Mouse (Mus musculus): Measurements from ENCODE around the gene Mccc2. TPM values are rescaled to one million over a fixed set of nuclear protein-coding genes. Genes with fewer than 3 reads are reported as not detected.
A peak's percentile ranks its signal among the peaks of the same experiment; 100 is the strongest.
"Not testable (repeated sequence)": the region's sequence is repeated elsewhere in the genome, so short reads cannot be mapped to it uniquely, and the experiment has no call there.

The Mccc2 gene
- 10 to 100 TPM; 27.8 to 37.0 (median 29.8) TPM for total RNA-seq (2022)

- peak; percentile 78 to 80 for DNase-seq (ENCODE audit: low spot score in 2 of 2)
Observed at GRCm38 (mm10) chr13:100014906-100015895, at the start of gene Mccc2. Gene Mccc2, minus strand, starts transcription at chr13:100015639.

- DNase-seq (ENCODE audit: low spot score in 2 of 2): no peak
Observed at GRCm38 (mm10) chr13:100063936-100064335, 48.5 kb upstream of the Mccc2 start.

GRCm38 (mm10) chr13:100057738-100058137, 42.3 kb upstream of the Mccc2 start:
- not testable (repeated sequence) for DNase-seq (ENCODE audit: low spot score in 2 of 2)

GRCm38 (mm10) chr13:100026013-100026412, 10.6 kb upstream of the Mccc2 start:
- no peak for DNase-seq (ENCODE audit: low spot score in 2 of 2)

GRCm38 (mm10) chr13:100016891-100017290, 1.5 kb upstream of the Mccc2 start:
- no peak for DNase-seq (ENCODE audit: low spot score in 2 of 2)

- no peak for DNase-seq (ENCODE audit: low spot score in 2 of 2)
Observed at GRCm38 (mm10) chr13:100015937-100016336, 498 bp upstream of the Mccc2 start.

GRCm38 (mm10) chr13:100005911-100006496, 9.4 kb downstream of the Mccc2 start:
- DNase-seq (ENCODE audit: low spot score in 2 of 2): no peak

GRCm38 (mm10) chr13:100001790-100002196, 13.6 kb downstream of the Mccc2 start:
- peak; percentile 73 to 82 for DNase-seq (ENCODE audit: low spot score in 2 of 2)

- DNase-seq (ENCODE audit: low spot score in 2 of 2): no peak
Observed at GRCm38 (mm10) chr13:99999078-99999477, 16.4 kb downstream of the Mccc2 start.

- DNase-seq (ENCODE audit: low spot score in 2 of 2): no peak
Observed at GRCm38 (mm10) chr13:99998099-99998498, 17.3 kb downstream of the Mccc2 start.

GRCm38 (mm10) chr13:99989592-99989991, 25.8 kb downstream of the Mccc2 start:
- no peak for DNase-seq (ENCODE audit: low spot score in 2 of 2)

GRCm38 (mm10) chr13:99983320-99983719, 32.1 kb downstream of the Mccc2 start:
- no peak for DNase-seq (ENCODE audit: low spot score in 2 of 2)

- no peak for DNase-seq (ENCODE audit: low spot score in 2 of 2)
Observed at GRCm38 (mm10) chr13:99979406-99979805, 36.0 kb downstream of the Mccc2 start.

- no peak for DNase-seq (ENCODE audit: low spot score in 2 of 2)
Observed at GRCm38 (mm10) chr13:99970089-99970488, 45.4 kb downstream of the Mccc2 start.

GRCm38 (mm10) chr13:99967013-99967678, 48.3 kb downstream of the Mccc2 start:
- peak in 1 of 2 experiments; percentile 28 for DNase-seq (ENCODE audit: low spot score in 2 of 2)

GRCm38 (mm10) chr13:99963814-99964213, 51.6 kb downstream of the Mccc2 start:
- DNase-seq (ENCODE audit: low spot score in 2 of 2): no peak

- DNase-seq (ENCODE audit: low spot score in 2 of 2): no peak
Observed at GRCm38 (mm10) chr13:99961661-99962060, 53.8 kb downstream of the Mccc2 start.

- no peak for DNase-seq (ENCODE audit: low spot score in 2 of 2)
Observed at GRCm38 (mm10) chr13:99955591-99955944, 59.9 kb downstream of the Mccc2 start.

GRCm38 (mm10) chr13:99954902-99955590, 60.4 kb downstream of the Mccc2 start:
- DNase-seq (ENCODE audit: low spot score in 2 of 2): no peak

GRCm38 (mm10) chr13:99947417-99947816, 68.0 kb downstream of the Mccc2 start:
- peak in 1 of 2 experiments; percentile 25 for DNase-seq (ENCODE audit: low spot score in 2 of 2)

GRCm38 (mm10) chr13:99943525-99943924, 71.9 kb downstream of the Mccc2 start:
- DNase-seq (ENCODE audit: low spot score in 2 of 2): no peak

Data from layer of hippocampus, adult 8-10 months (tissue).